ENCODE assay signal across 21 mouse cellular contexts in genomic region chr13:113536306-113536705, GRCm38 (mm10).
"Had no signal": no experiment of that assay in that cellular context is flagged by ENCODE, and none has a peak within 500 bp of the region (broad histone marks: within the 10 kb centered on the region; RNA-seq: fewer than 3 reads in every experiment).

No protein-coding gene starts in this region.

- H3K9me3 ChIP-seq: limb, embryonic 10.5 days; limb, embryonic 13.5 days; liver, embryonic 15.5 days; midbrain, embryonic 12.5 days; neural tube, embryonic 13.5 days; stomach, embryonic 15.5 days had no signal

- H3K9ac ChIP-seq: limb, embryonic 13.5 days; liver, embryonic 15.5 days; midbrain, embryonic 12.5 days; neural tube, embryonic 13.5 days; stomach, embryonic 15.5 days had no signal

- ATAC-seq: intestine, postnatal 0 days; midbrain, embryonic 16.5 days had no signal

- H3K36me3 ChIP-seq: limb, embryonic 10.5 days; limb, embryonic 13.5 days; liver, embryonic 15.5 days; midbrain, embryonic 12.5 days; neural tube, embryonic 13.5 days; stomach, embryonic 15.5 days had no signal

- DNase-seq: kidney, postnatal 25 days; layer of hippocampus, postnatal 36 days; lung, adult 2 months; lung, postnatal 14 days; lung, postnatal 4 days; right cerebral cortex, postnatal 25 days; spleen, adult 18-20 months; thymus, postnatal 25 days had no signal

- H3K4me3 ChIP-seq: layer of hippocampus, adult 2 months; left cerebral cortex, adult 2 months; limb, embryonic 10.5 days; limb, embryonic 13.5 days; liver, embryonic 15.5 days; midbrain, embryonic 12.5 days; myocyte; neural tube, embryonic 13.5 days; stomach, embryonic 15.5 days had no signal

- H3K4me2 ChIP-seq: limb, embryonic 13.5 days; liver, embryonic 11.5 days; liver, embryonic 15.5 days; midbrain, embryonic 12.5 days; neural tube, embryonic 13.5 days; stomach, embryonic 15.5 days had no signal

- H3K27me3 ChIP-seq: limb, embryonic 13.5 days; liver, embryonic 15.5 days; midbrain, embryonic 12.5 days; neural tube, embryonic 13.5 days; stomach, embryonic 15.5 days had no signal

- H3K27ac ChIP-seq: kidney, postnatal 0 days; layer of hippocampus, adult 2 months; left cerebral cortex, adult 2 months; limb, embryonic 10.5 days; limb, embryonic 13.5 days; liver, embryonic 15.5 days; midbrain, embryonic 12.5 days; neural tube, embryonic 13.5 days; stomach, embryonic 15.5 days had no signal

- H3K4me1 ChIP-seq: liver, embryonic 15.5 days; midbrain, embryonic 12.5 days; stomach, embryonic 15.5 days had no signal
